8 mouse cellular contexts compared by ENCODE assay signal in the genomic region with DNA sequence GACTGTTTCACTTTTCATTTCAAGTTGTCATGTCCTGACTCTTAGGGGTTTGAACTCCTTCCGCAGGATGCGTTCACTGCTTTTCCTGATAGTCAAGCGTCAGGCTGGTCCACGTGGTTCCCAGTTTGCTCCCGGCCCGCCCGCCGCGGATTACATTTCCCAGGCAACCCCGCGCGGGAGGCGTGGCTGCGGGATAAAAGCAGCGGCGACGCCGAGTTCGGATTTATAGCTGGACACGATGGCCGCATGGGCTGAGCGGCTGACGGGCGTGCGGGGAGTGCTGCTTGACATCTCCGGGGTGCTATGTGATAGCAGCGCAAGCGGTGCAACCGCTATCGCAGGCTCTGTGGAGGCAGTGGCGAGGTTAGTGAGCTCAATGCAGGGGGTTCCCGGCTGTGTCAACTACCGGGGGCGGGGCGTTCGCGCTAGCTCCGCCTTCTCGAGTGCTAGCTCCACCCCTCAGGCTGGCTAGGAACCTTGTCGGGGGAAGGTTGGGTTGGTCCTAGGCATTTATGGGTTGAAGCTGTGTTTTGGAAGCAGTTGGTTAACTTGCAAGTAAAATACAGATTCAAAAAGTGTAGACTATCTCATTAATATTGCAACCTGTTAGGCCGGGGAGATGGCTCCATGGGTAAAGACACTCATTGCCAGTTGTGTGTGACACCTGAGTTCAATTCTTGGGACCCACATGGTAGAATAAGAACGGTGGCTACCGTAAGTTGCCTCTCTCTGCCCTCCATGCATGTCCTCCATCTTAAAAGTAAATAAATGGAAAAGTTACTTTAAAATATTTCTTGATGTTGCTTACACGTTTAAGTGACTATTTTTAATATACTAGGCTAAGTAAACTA. TPM values are rescaled to one million over a fixed set of nuclear protein-coding genes. Genes with fewer than 3 reads are reported as not detected.
DNase-seq lines count a peak whose midpoint lies in the region; ATAC-seq and TF ChIP-seq lines count a peak whose summit lies in the region.

A gene (plus strand): TSS at position 171 of the 851 bp plus-strand sequence.

- no peaks in the 10 kb centered on the region for H3K4me1 ChIP-seq in ES-Bruce4 (ENCODE audit: control insufficient read depth, insufficient read depth, low read length)
- peaks cover 10% of the 10 kb centered on the region; the same call in 1 of the 2 replicates for H3K4me1 ChIP-seq in forebrain, embryonic 12.5 days
- peaks cover 7% of the 10 kb centered on the region; the same call in 1 of the 2 replicates for H3K4me1 ChIP-seq in heart, embryonic 16.5 days (ENCODE audit: control insufficient read depth, insufficient read depth, low read length)
- peaks cover 21% of the 10 kb centered on the region for H3K4me1 ChIP-seq in liver, embryonic 15.5 days (replicated peaks)
- H3K4me1 ChIP-seq in neural tube, embryonic 11.5 days (ENCODE audit: control insufficient read depth, insufficient read depth, low read length): peaks cover 9% of the 10 kb centered on the region
- H3K4me1 ChIP-seq in stomach, embryonic 16.5 days (ENCODE audit: control insufficient read depth, insufficient read depth, low read length): no peaks in the 10 kb centered on the region

- DNase-seq in c-Kit-positive CD71-positive TER-119-positive erythroid progenitor cells, embryonic 14.5 days (ENCODE audit: low spot score): peak; percentile 78
- DNase-seq in kidney, postnatal 36 days: peak; percentile 76 to 89
- peak; percentile 88 for DNase-seq in neural tube, embryonic 11.5 days (ENCODE audit: low spot score)

- no peaks in the 10 kb centered on the region for H3K36me3 ChIP-seq in ES-Bruce4 (ENCODE audit: control insufficient read depth, insufficient read depth, low read length, poor library complexity, severe bottlenecking)
- no peaks in the 10 kb centered on the region for H3K36me3 ChIP-seq in forebrain, embryonic 12.5 days (replicated peaks)
- no peaks in the 10 kb centered on the region for H3K36me3 ChIP-seq in heart, embryonic 16.5 days (ENCODE audit: control insufficient read depth, insufficient read depth)
- H3K36me3 ChIP-seq in liver, embryonic 15.5 days (replicated peaks): no peaks in the 10 kb centered on the region
- no peaks in the 10 kb centered on the region for H3K36me3 ChIP-seq in neural tube, embryonic 11.5 days (ENCODE audit: control insufficient read depth, insufficient read depth, low read length)
- H3K36me3 ChIP-seq in stomach, embryonic 16.5 days (ENCODE audit: control insufficient read depth, insufficient read depth, low read length): no peaks in the 10 kb centered on the region

- H3K9me3 ChIP-seq in ES-Bruce4 (replicated peaks; ENCODE audit: control insufficient read depth, insufficient read depth, low read length, poor library complexity, severe bottlenecking): no peaks in the 10 kb centered on the region
- no peaks in the 10 kb centered on the region for H3K9me3 ChIP-seq in forebrain, embryonic 12.5 days
- no peaks in the 10 kb centered on the region for H3K9me3 ChIP-seq in heart, embryonic 16.5 days (replicated peaks; ENCODE audit: control insufficient read depth, low read length)
- H3K9me3 ChIP-seq in liver, embryonic 15.5 days (replicated peaks): no peaks in the 10 kb centered on the region
- H3K9me3 ChIP-seq in neural tube, embryonic 11.5 days (ENCODE audit: control insufficient read depth, low read length): no peaks in the 10 kb centered on the region
- H3K9me3 ChIP-seq in stomach, embryonic 16.5 days (replicated peaks; ENCODE audit: control insufficient read depth, low read length): no peaks in the 10 kb centered on the region

- TF ChIP-seq EP300 in ES-Bruce4 (IDR thresholded peaks at IDR 0.05; ENCODE audit: insufficient read depth, low read depth, low read length): no peak

- H3K27ac ChIP-seq in ES-Bruce4 (ENCODE audit: insufficient read depth, low read length): no peak within 1 kb of the TSS
- no peak within 1 kb of the TSS for H3K27ac ChIP-seq in forebrain, embryonic 12.5 days
- peak within 1 kb of the TSS; percentile 37 for H3K27ac ChIP-seq in heart, embryonic 16.5 days (ENCODE audit: low read length)
- H3K27ac ChIP-seq in liver, embryonic 15.5 days (replicated peaks): no peak within 1 kb of the TSS
- H3K27ac ChIP-seq in neural tube, embryonic 11.5 days (ENCODE audit: low read depth, low read length): no peak within 1 kb of the TSS
- no peak within 1 kb of the TSS for H3K27ac ChIP-seq in stomach, embryonic 16.5 days (ENCODE audit: low read length)

- H3K27me3 ChIP-seq in ES-Bruce4 (ENCODE audit: control insufficient read depth, insufficient read depth, low read length, poor library complexity, severe bottlenecking): no peaks in the 10 kb centered on the region
- H3K27me3 ChIP-seq in forebrain, embryonic 12.5 days: peaks cover 37% of the 10 kb centered on the region
- H3K27me3 ChIP-seq in heart, embryonic 16.5 days (ENCODE audit: control insufficient read depth, insufficient read depth, low read length): no peaks in the 10 kb centered on the region
- H3K27me3 ChIP-seq in liver, embryonic 15.5 days: peaks cover 30% of the 10 kb centered on the region
- H3K27me3 ChIP-seq in neural tube, embryonic 11.5 days (ENCODE audit: control insufficient read depth, insufficient read depth, low read length): no peaks in the 10 kb centered on the region
- peaks cover 4% of the 10 kb centered on the region; the same call in 1 of the 2 replicates for H3K27me3 ChIP-seq in stomach, embryonic 16.5 days (ENCODE audit: control insufficient read depth, insufficient read depth, low read length)

- peak; percentile 91 for ATAC-seq in forebrain, embryonic 12.5 days (ENCODE audit: low FRiP score)
- peak; percentile 83 for ATAC-seq in heart, embryonic 16.5 days (replicated peaks; ENCODE audit: extremely low read depth, insufficient read depth, low FRiP score)
- ATAC-seq in liver, embryonic 15.5 days (ENCODE audit: insufficient read depth): peak; percentile 84
- ATAC-seq in neural tube, embryonic 11.5 days (ENCODE audit: insufficient read depth, low FRiP score, low TSS enrichment): peak; percentile 83
- peak; percentile 90 for ATAC-seq in stomach, embryonic 16.5 days (ENCODE audit: insufficient read depth, low FRiP score)

- no peak for TF ChIP-seq CTCF in ES-Bruce4 (IDR thresholded peaks at IDR 0.05; ENCODE audit: low read depth, low read length)

- peak within 1 kb of the TSS; percentile 59 for H3K4me2 ChIP-seq in forebrain, embryonic 12.5 days
- peak within 1 kb of the TSS; percentile 70 for H3K4me2 ChIP-seq in heart, embryonic 16.5 days (ENCODE audit: low read depth, low read length)
- H3K4me2 ChIP-seq in liver, embryonic 15.5 days: peak within 1 kb of the TSS; percentile 78
- H3K4me2 ChIP-seq in neural tube, embryonic 11.5 days (ENCODE audit: low read depth): peak within 1 kb of the TSS; percentile 70
- H3K4me2 ChIP-seq in stomach, embryonic 16.5 days (ENCODE audit: low read depth, low read length): peak within 1 kb of the TSS; percentile 65

- H3K9ac ChIP-seq in ES-Bruce4 (ENCODE audit: low read depth, poor library complexity, severe bottlenecking): no peak within 1 kb of the TSS
- peak within 1 kb of the TSS; percentile 54; the same call in 1 of the 2 replicates for H3K9ac ChIP-seq in forebrain, embryonic 12.5 days
- peak within 1 kb of the TSS; percentile 73 for H3K9ac ChIP-seq in heart, embryonic 16.5 days (ENCODE audit: low read length)
- peak within 1 kb of the TSS; percentile 12; the same call in 1 of the 2 replicates for H3K9ac ChIP-seq in liver, embryonic 15.5 days
- H3K9ac ChIP-seq in neural tube, embryonic 11.5 days (ENCODE audit: low read length): peak within 1 kb of the TSS; percentile 69
- H3K9ac ChIP-seq in stomach, embryonic 16.5 days (ENCODE audit: low read length): peak within 1 kb of the TSS; percentile 73

- peak within 1 kb of the TSS; percentile 75 for H3K4me3 ChIP-seq in ES-Bruce4 (ENCODE audit: low read depth, low read length)
- peak within 1 kb of the TSS; percentile 51 for H3K4me3 ChIP-seq in forebrain, embryonic 12.5 days (replicated peaks)
- peak within 1 kb of the TSS; percentile 66 for H3K4me3 ChIP-seq in heart, embryonic 16.5 days (ENCODE audit: low read length)
- H3K4me3 ChIP-seq in liver, embryonic 15.5 days (replicated peaks): peak within 1 kb of the TSS; percentile 62
- H3K4me3 ChIP-seq in neural tube, embryonic 11.5 days (ENCODE audit: low read depth, low read length): peak within 1 kb of the TSS; percentile 51
- H3K4me3 ChIP-seq in stomach, embryonic 16.5 days (replicated peaks; ENCODE audit: low read length): peak within 1 kb of the TSS; percentile 60

- no peak for TF ChIP-seq POLR2A in ES-Bruce4 (IDR thresholded peaks at IDR 0.05; ENCODE audit: insufficient read depth, low read length)

- 8% methylated on average over 44 of the region's 44 CpGs for WGBS in forebrain, embryonic 12.5 days
- WGBS in heart, embryonic 16.5 days: 7% methylated on average over 44 of the region's 44 CpGs
- 6% methylated on average over 44 of the region's 44 CpGs for WGBS in liver, embryonic 15.5 days (ENCODE audit: insufficient replicate concordance)
- 7% methylated on average over 44 of the region's 44 CpGs for WGBS in neural tube, embryonic 11.5 days
- WGBS in stomach, embryonic 16.5 days: 7% methylated on average over 44 of the region's 44 CpGs

RNA-seq across cellular contexts. Expression of the gene that starts here (rescaled TPM):
- 5.6 and 6.1 TPM in 2 replicates for polyA plus RNA-seq in ES-Bruce4 (2011; ENCODE audit: insufficient read depth, insufficient read length, low read depth, missing spikeins)
- polyA plus RNA-seq in forebrain, embryonic 12.5 days (2016; fragmentation: Nextera tagmentation; extraction: Ambion mirVana): 10.9 and 12.1 TPM in 2 replicates
- polyA plus RNA-seq in heart, embryonic 16.5 days (2015; fragmentation: Nextera tagmentation; extraction: Ambion mirVana): 23.7 and 25.1 TPM in 2 replicates
- polyA plus RNA-seq in liver, embryonic 15.5 days (2015; fragmentation: Nextera tagmentation; extraction: Ambion mirVana): 4.8 and 5.0 TPM in 2 replicates
- polyA plus RNA-seq in neural tube, embryonic 11.5 days (2014; fragmentation: Nextera tagmentation; extraction: Ambion mirVana): 24.7 and 26.4 TPM in 2 replicates
- 12.7 and 13.5 TPM in 2 replicates for polyA plus RNA-seq in stomach, embryonic 16.5 days (2015; fragmentation: Nextera tagmentation; extraction: Ambion mirVana)
